Mouse (Mus musculus): ENCODE measurements around the gene Alg1.

GRCm38 (mm10) chr16:5232982-5233381 lies 439 bp upstream of the Alg1 start:
- TF ChIP-seq CTCF (IDR thresholded peaks at IDR 0.05; ENCODE audit: low read depth) (no peak), EP300 (IDR thresholded peaks at IDR 0.05; ENCODE audit: low read depth) (no peak)
